Mouse (Mus musculus): ENCODE measurements around the gene Slc25a11. TPM values are rescaled to one million over a fixed set of nuclear protein-coding genes. Genes with fewer than 3 reads are reported as not detected.
A peak's percentile ranks its signal among the peaks of the same experiment; 100 is the strongest.

The Slc25a11 gene
- polyA plus RNA-seq, 1 experiment from 2014 or later, result 121 TPM

GRCm38 (mm10) chr11:70645461-70646258 lies 1.6 kb downstream of the Slc25a11 start:
- Histone ChIP-seq H3K36me3 (ENCODE audit: insufficient read depth, low read length) (peaks cover 32% of the 10 kb centered on the region), H3K27me3 (replicated peaks; ENCODE audit: insufficient read depth, low read length) (no peaks in the 10 kb centered on the region), H3K9ac (replicated peaks; ENCODE audit: low read depth) (peak overlapping the region; percentile 76; the same call in 1 of the 2 replicates), H3K9me3 (ENCODE audit: low read length) (no peaks in the 10 kb centered on the region), H3K27ac (ENCODE audit: low read length) (peak overlapping the region; percentile 91; the same call in 1 of the 2 replicates), H3K4me1 (ENCODE audit: insufficient read depth, low read depth, low read length) (peaks cover 14% of the 10 kb centered on the region; the same call in 1 of the 2 replicates), H3K4me3 (ENCODE audit: low read depth, low read length) (peak overlapping the region; percentile 68; the same call in 1 of the 2 replicates), H3K4me2 (replicated peaks; ENCODE audit: low read depth, low read length) (peak overlapping the region; percentile 81)
- DNase-seq (ENCODE audit: low spot score) (no peak), ATAC-seq (no peak)
- WGBS, result 87% methylated on average over 12 of the region's 12 CpGs
- no peak for TF ChIP-seq CTCF (IDR thresholded peaks at IDR 0.05)

DNA sequence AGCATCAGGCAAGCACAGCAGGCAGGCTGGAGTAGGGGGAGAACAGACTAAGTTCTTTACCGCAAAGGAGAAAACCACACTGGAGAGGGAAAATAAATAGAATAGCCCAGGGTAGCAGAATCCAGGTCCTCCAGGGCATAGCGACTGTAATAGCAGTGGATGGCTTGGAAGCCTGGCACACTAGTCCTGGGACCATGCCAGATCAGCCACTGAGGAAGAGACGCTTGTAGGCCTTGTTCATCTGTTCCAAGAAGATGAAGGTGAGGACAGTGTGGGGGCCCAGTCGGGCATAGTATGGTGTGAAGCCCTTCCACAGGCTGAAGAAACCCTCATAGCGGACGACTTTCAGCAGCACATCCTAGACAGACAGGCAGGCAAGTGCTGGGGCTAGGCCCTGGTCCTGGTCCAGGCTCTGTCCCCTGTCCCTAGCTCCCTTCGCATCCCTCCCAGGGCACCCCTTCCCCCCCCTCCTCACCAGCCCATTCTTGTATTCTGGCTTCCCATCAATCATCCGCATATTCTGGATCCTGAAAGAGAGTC lies 2.6 kb downstream of the Slc25a11 start:
- TF ChIP-seq EP300 (IDR thresholded peaks at IDR 0.05) (no peak), CTCF (IDR thresholded peaks at IDR 0.05) (no peak)
- no peak overlapping the region for H3K27ac ChIP-seq (ENCODE audit: low read length)
- ATAC-seq (no peak), DNase-seq (ENCODE audit: low spot score) (no peak)
- WGBS, result 92% methylated on average over 8 of the region's 8 CpGs
- H3K4me2 ChIP-seq (replicated peaks; ENCODE audit: low read depth, low read length), result no peak overlapping the region
- no peaks in the 10 kb centered on the region for H3K9me3 ChIP-seq (ENCODE audit: low read length)
- H3K36me3 ChIP-seq (ENCODE audit: insufficient read depth, low read length), result peaks cover 24% of the 10 kb centered on the region
- peaks cover 20% of the 10 kb centered on the region; the same call in 1 of the 2 replicates for H3K4me1 ChIP-seq (ENCODE audit: insufficient read depth, low read depth, low read length)
- H3K9ac ChIP-seq (replicated peaks; ENCODE audit: low read depth), result no peak overlapping the region
- no peak overlapping the region for H3K4me3 ChIP-seq (ENCODE audit: low read depth, low read length)
- no peaks in the 10 kb centered on the region for H3K27me3 ChIP-seq (replicated peaks; ENCODE audit: insufficient read depth, low read length)

GRCm38 (mm10) chr11:70643051-70643450 lies 4.2 kb downstream of the Slc25a11 start:
- TF ChIP-seq EP300 (IDR thresholded peaks at IDR 0.05) (no peak), CTCF (IDR thresholded peaks at IDR 0.05) (no peak)
- whole genome bisulfite sequencing, result 90% methylated on average over 6 of the region's 6 CpGs
- no peak for DNase-seq (ENCODE audit: low spot score)
- Histone ChIP-seq H3K27ac (ENCODE audit: low read length) (no peak overlapping the region), H3K9me3 (ENCODE audit: low read length) (no peaks in the 10 kb centered on the region), H3K27me3 (replicated peaks; ENCODE audit: insufficient read depth, low read length) (no peaks in the 10 kb centered on the region), H3K4me1 (ENCODE audit: insufficient read depth, low read depth, low read length) (peaks cover 16% of the 10 kb centered on the region; the same call in 1 of the 2 replicates), H3K9ac (replicated peaks; ENCODE audit: low read depth) (no peak overlapping the region), H3K4me2 (replicated peaks; ENCODE audit: low read depth, low read length) (no peak overlapping the region), H3K4me3 (ENCODE audit: low read depth, low read length) (no peak overlapping the region), H3K36me3 (ENCODE audit: insufficient read depth, low read length) (peaks cover 16% of the 10 kb centered on the region; the same call in 1 of the 2 replicates)
- ATAC-seq, result no peak

DNA sequence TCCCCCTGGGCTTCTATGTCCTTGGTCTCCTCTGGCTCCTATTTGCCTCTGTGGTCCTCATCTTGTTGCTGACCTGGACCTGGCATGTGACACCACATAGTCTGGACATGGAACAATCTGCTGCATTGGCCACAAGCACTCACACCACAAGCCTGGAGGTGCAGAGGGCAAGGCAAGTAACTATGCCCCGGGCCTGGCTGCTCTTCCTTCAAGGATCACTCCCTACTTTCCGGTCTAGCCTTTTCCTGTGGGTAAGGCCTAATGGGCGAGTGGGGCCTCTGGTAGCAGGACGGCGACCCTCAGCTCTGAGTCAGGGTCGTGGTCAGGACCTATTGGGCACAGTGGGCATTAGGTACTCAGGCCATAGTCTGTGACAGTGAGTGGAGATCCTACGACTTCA lies 6.0 kb downstream of the Slc25a11 start:
- Histone ChIP-seq H3K4me2 (replicated peaks; ENCODE audit: low read depth, low read length) (no peak overlapping the region), H3K9me3 (ENCODE audit: low read length) (no peaks in the 10 kb centered on the region), H3K4me3 (ENCODE audit: low read depth, low read length) (no peak overlapping the region), H3K9ac (replicated peaks; ENCODE audit: low read depth) (no peak overlapping the region), H3K27ac (ENCODE audit: low read length) (no peak overlapping the region), H3K36me3 (ENCODE audit: insufficient read depth, low read length) (peaks cover 16% of the 10 kb centered on the region; the same call in 1 of the 2 replicates), H3K27me3 (replicated peaks; ENCODE audit: insufficient read depth, low read length) (no peaks in the 10 kb centered on the region), H3K4me1 (ENCODE audit: insufficient read depth, low read depth, low read length) (peaks cover 13% of the 10 kb centered on the region; the same call in 1 of the 2 replicates)
- ATAC-seq (no peak), DNase-seq (ENCODE audit: low spot score) (no peak)
- TF ChIP-seq EP300 (IDR thresholded peaks at IDR 0.05), result no peak
- TF ChIP-seq CTCF (IDR thresholded peaks at IDR 0.05), result no peak
- WGBS, result 74% methylated on average over 7 of the region's 7 CpGs

GRCm38 (mm10) chr11:70639976-70640375 lies 7.3 kb downstream of the Slc25a11 start:
- no peak for TF ChIP-seq CTCF (IDR thresholded peaks at IDR 0.05)
- peak; percentile 33; the same call in 1 of the 2 replicates for TF ChIP-seq EP300 (IDR thresholded peaks at IDR 0.05)
- H3K9me3 ChIP-seq (ENCODE audit: low read length), result no peaks in the 10 kb centered on the region
- no peaks in the 10 kb centered on the region for H3K27me3 ChIP-seq (replicated peaks; ENCODE audit: insufficient read depth, low read length)
- 50% methylated on average over 8 of the region's 8 CpGs for WGBS
- H3K4me1 ChIP-seq (ENCODE audit: insufficient read depth, low read depth, low read length), result peaks cover 7% of the 10 kb centered on the region; the same call in 1 of the 2 replicates
- peak; percentile 74 for ATAC-seq
- DNase-seq (ENCODE audit: low spot score), result peak; percentile 65
- H3K36me3 ChIP-seq (ENCODE audit: insufficient read depth, low read length), result peaks cover 11% of the 10 kb centered on the region; the same call in 1 of the 2 replicates
- H3K4me2 ChIP-seq (replicated peaks; ENCODE audit: low read depth, low read length), result no peak overlapping the region
- no peak overlapping the region for H3K9ac ChIP-seq (replicated peaks; ENCODE audit: low read depth)
- H3K4me3 ChIP-seq (ENCODE audit: low read depth, low read length), result no peak overlapping the region
- H3K27ac ChIP-seq (ENCODE audit: low read length), result no peak overlapping the region; the same call in 1 of the 2 replicates

- Histone ChIP-seq H3K9me3 (ENCODE audit: low read length) (no peaks in the 10 kb centered on the region), H3K36me3 (ENCODE audit: insufficient read depth, low read length) (0 out of 2 replicates have a peak, but pooled peaks cover 4% of the 10 kb centered on the region), H3K9ac (replicated peaks; ENCODE audit: low read depth) (no peak within 1 kb of the TSS), H3K4me3 (ENCODE audit: low read depth, low read length) (no peak within 1 kb of the TSS), H3K4me1 (ENCODE audit: insufficient read depth, low read depth, low read length) (peaks cover 7% of the 10 kb centered on the region; the same call in 1 of the 2 replicates), H3K27me3 (replicated peaks; ENCODE audit: insufficient read depth, low read length) (no peaks in the 10 kb centered on the region), H3K4me2 (replicated peaks; ENCODE audit: low read depth, low read length) (no peak within 1 kb of the TSS), H3K27ac (ENCODE audit: low read length) (no peak within 1 kb of the TSS)
- ATAC-seq, result no peak
- TF ChIP-seq EP300 (IDR thresholded peaks at IDR 0.05) (no peak), CTCF (IDR thresholded peaks at IDR 0.05) (no peak)
- DNase-seq (ENCODE audit: low spot score), result no peak
- WGBS, result 19% methylated on average over 5 of the region's 5 CpGs
These were observed 8.5 kb downstream of the Slc25a11 start, which contains the start of gene Gp1ba for GRCm38 (mm10) chr11:70638714-70639278. Gp1ba (plus strand) TSS chr11:70639122.

All from lung, postnatal 0 days (tissue).